Mouse (Mus musculus) c-Kit-positive CD71-positive TER-119-negative erythroid progenitor cells, embryonic 14.5 days (primary cell): ENCODE data around the gene H2-Ke6.

Experiments used
- DNase-seq: peaks from one replicate; pipeline ENCODE4 v3.0.0-alpha.2; 2013; ENCODE audit warnings: low read depth

The H2-Ke6 gene

GRCm38 (mm10) chr17:34027656-34028223 lies at the start of gene H2-Ke6:
Gene H2-Ke6, minus strand, starts transcription at chr17:34028060.
- DNase-seq, result peak; percentile 87

GRCm38 (mm10) chr17:34077549-34077948 lies 49.7 kb upstream of the H2-Ke6 start:
- DNase-seq, result peak; percentile 76

GRCm38 (mm10) chr17:34075271-34075670 lies 47.4 kb upstream of the H2-Ke6 start:
- peak; percentile 71 for DNase-seq

GRCm38 (mm10) chr17:34072091-34072490 lies 44.2 kb upstream of the H2-Ke6 start:
- no peak for DNase-seq

GRCm38 (mm10) chr17:34068864-34069263 lies 41.0 kb upstream of the H2-Ke6 start:
- no peak for DNase-seq

- DNase-seq, result no peak
These were observed 29.4 kb upstream of the H2-Ke6 start for GRCm38 (mm10) chr17:34057224-34057623.

GRCm38 (mm10) chr17:34047404-34048050 lies 19.7 kb upstream of the H2-Ke6 start:
- no peak for DNase-seq

- no peak for DNase-seq
These were observed 18.1 kb upstream of the H2-Ke6 start for GRCm38 (mm10) chr17:34045941-34046340.

- DNase-seq, result no peak
These were observed 11.9 kb upstream of the H2-Ke6 start for GRCm38 (mm10) chr17:34039562-34040450.

GRCm38 (mm10) chr17:34038878-34039561 lies 11.2 kb upstream of the H2-Ke6 start, which contains the start of gene Col11a2:
Gene Col11a2, plus strand, starts transcription at chr17:34039437.
- no peak for DNase-seq

GRCm38 (mm10) chr17:34038440-34038839 lies 10.6 kb upstream of the H2-Ke6 start:
- no peak for DNase-seq

- DNase-seq, result no peak
These were observed 9.4 kb upstream of the H2-Ke6 start for GRCm38 (mm10) chr17:34037241-34037640.

GRCm38 (mm10) chr17:34036647-34037046 lies 8.8 kb upstream of the H2-Ke6 start:
- no peak for DNase-seq

GRCm38 (mm10) chr17:34035517-34035916 lies 7.7 kb upstream of the H2-Ke6 start:
- DNase-seq, result no peak

GRCm38 (mm10) chr17:34034064-34034463 lies 6.2 kb upstream of the H2-Ke6 start:
- DNase-seq, result peak; percentile 81

- DNase-seq, result no peak
These were observed 5.6 kb upstream of the H2-Ke6 start for GRCm38 (mm10) chr17:34033441-34033840.

GRCm38 (mm10) chr17:34032806-34033205 lies 4.9 kb upstream of the H2-Ke6 start:
- DNase-seq, result no peak

- DNase-seq, result no peak
These were observed 4.3 kb upstream of the H2-Ke6 start for GRCm38 (mm10) chr17:34032174-34032632.

GRCm38 (mm10) chr17:34031465-34032173 lies 3.8 kb upstream of the H2-Ke6 start, which contains the start of the genes Slc39a7 and Rxrb:
Gene Slc39a7, minus strand, starts transcription at chr17:34031682.
Gene Rxrb, plus strand, starts transcription at chr17:34031812.
- peak; percentile 97 for DNase-seq

GRCm38 (mm10) chr17:34030861-34031326 lies 3.0 kb upstream of the H2-Ke6 start:
- no peak for DNase-seq
